Mouse (Mus musculus) urinary bladder, adult 18-20 months (tissue): ENCODE measurements around the gene Luc7l3.

Experiments used
- DNase-seq, 2 experiments: peaks; one replicate each; pipeline ENCODE4 v3.0.0; 2022; ENCODE audit warnings: low spot score in 2 of 2, mixed read lengths in 2 of 2

Luc7l3 gene

DNA sequence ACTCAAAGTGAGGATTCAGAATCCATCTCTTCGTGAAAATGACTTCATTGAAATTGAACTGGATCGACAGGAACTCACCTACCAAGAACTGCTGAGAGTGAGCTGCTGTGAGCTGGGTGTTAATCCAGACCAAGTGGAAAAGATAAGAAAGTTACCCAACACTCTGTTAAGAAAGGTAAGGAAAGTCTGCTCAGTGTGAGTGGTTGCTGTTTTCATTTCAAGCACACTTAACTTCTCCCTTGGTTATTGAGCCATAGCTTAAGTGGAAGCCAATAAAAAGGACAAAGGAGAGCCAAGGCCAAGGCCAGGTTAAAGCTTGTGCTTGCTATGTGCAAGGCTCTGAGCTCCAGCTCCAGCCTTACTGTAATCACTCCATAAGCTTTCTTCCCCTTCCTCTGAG is 16.6 kb upstream of the Luc7l3 start:
- DNase-seq: no peak

DNA sequence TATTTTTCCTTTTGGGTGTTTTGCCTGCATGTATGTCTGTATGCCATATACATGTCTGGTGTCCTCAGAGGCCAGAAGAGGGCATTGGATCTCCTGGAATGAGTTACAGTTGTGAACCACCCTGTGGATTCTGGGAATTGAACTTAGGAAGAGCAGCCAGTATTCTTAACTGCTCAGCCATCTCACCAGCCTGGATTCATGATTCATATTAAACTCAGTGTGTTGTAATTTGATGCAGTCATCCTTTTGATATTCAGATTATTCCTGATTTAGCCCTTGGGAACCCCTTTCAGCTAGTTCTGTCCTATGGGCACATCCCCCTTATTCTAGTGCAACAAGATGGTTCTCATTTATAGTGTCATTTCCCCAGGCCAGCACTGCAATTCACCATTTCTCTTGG is 14.8 kb upstream of the Luc7l3 start:
- DNase-seq: no peak

DNA sequence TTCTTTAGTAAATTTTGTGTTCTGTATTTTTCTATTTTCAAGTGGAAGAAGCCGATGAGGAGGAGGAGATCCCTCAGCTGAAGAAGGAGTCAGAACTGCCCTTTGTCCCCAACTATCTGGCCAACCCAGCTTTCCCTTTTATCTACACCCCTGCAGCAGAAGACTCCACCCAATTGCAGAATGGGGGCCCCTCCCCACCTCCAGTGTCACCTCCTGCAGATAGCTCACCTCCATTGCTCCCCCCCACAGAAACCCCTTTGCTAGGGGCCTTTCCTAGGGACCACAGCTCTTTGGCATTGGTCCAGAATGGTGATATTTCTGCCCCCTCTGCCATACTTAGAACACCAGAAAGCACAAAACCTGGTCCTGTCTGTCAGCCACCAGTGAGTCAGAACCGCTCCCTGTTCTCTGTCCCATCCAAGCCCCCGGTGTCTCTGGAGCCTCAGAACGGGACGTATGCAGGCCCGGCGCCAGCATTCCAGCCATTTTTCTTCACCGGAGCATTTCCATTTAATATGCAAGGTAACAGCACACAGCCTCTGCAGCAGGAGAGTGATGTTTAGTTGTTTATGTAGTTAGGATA is 12.7 kb upstream of the Luc7l3 start:
- no peak for DNase-seq

DNA sequence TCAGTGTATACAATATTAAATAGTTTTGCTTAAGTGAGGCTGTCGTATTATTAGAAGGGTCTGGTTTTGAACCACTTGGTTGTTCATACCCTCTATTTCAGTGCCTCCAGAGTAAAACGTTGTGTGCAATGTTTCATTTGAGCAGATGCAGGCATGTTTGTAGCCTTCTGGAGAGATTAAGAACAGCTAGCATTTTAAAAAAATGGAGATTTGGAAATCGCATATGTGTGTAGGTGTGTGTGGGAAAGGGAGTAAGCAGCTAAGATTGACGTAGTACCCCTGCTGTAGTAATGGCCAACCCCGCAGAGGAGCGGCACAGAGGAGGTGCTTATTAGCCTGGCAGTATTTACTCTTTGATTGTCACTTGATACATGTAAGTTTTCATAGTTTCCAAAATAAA is 10.9 kb upstream of the Luc7l3 start:
- no peak for DNase-seq

DNA sequence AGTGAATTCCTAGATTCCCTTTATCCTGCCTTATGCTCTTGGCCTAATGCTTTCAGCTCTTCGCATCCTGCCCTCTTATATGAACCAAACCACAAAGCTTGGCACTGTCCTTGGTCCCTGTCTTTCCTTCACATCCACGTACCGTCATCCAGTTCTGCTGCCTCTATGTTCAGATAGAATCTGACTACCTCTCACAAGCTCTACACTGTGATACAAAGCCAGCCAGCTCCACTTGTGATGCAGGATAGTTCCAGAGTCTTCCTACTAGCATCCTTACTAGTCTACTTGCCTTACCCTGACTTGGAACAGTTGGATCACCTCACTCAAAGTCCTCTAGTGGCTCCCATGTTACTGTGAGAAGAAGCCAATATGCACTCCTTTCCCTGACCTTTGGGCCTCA is 8.4 kb upstream of the Luc7l3 start:
- no peak for DNase-seq

DNA sequence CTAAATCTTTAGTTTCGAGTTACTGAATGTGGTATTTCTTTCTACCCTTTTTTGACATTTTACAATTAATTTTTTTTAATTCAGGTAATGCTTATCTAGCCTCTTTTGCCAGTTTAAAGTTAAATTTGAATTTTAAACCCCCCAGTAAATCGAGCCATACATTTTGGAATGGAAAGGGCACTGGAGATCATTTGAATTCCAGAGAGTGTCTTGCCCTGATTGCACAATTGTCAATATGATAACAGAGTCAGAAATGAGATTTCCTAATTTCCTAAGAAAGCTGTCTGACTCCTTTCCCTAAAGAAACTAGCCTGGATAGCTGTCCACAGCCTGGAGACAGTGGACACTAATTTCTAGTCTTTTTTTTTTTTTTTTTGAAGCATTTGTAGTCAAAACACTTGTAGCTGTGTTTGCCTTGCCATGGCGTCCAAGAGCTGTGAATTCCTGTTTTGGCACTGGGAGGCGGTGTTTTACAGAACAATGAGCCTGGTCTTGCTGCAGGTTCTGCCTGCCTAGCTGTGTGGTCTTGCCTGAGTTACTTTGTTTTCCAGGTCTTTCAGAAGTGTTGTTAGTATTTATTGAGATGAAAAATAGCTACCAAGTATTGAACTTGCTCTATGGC is 7.6 kb upstream of the Luc7l3 start:
- no peak for DNase-seq

DNA sequence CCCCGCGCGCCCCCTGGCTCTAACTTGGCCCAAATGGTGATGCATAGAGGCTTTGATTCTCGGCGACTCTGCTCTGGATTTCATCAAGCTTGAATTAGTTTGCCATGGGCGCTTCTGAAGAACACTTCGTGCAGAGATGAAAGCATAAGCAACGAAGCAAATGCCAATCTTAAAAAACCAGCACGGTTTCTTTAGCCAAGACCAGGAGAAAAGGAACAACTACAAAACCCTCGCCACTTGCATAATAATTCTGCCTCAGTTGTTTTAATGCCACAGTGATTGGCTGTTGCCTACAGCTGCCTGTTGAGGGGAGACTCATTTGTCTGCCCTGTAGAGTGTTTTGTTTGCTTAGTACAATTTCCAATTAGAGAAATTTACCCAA is 6.8 kb upstream of the Luc7l3 start:
- DNase-seq: no peak

DNA sequence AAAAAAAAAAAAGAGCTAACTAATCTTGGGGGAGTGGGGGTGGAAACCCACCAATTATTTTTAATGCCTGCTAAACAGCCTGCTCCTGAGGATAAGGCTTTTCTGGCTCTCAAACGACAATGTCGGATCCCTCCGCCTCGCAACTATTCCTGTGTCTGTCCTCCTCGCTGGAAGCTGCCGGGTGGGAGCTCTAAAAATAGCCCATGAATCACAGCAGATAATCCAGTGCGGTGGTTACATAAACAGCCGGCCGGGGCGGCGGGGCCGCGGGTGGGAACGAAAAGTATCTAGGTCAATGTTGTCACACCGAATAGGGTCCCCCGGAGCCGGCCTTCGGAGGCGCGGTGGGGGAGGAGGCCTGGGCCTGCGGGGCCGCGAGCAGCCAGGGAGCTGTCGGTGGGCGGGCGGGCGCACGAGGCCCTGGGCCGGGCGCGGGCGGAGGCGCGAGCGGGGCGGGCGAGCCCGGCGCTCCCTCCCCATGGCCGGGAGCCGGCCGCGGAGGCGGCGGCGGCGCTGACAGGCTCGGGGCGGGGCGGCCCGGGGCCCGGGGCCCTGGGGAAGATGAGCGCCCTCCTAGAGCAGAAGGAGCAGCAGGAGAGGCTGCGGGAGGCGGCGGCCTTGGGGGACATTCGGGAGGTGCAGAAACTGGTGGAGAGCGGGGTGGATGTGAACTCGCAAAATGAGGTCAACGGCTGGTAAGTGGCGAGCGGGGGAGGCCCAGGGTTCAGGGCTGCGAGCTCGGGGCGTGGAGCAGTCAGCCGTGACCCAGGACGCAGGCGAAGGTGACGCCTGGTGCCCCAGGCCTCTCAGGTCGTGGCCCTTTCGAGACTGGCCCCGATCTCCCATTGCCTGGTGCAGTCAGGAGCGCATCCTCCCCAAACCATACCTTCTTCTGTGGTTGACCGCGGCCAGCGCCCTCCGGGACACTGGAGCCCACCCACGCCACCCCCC is 6.2 kb upstream of the Luc7l3 start, which contains the start of gene Ankrd40:
Ankrd40 (plus strand) TSS at position 309 of the 951 bp plus-strand sequence.
- peak; percentile 86 to 91 for DNase-seq

DNA sequence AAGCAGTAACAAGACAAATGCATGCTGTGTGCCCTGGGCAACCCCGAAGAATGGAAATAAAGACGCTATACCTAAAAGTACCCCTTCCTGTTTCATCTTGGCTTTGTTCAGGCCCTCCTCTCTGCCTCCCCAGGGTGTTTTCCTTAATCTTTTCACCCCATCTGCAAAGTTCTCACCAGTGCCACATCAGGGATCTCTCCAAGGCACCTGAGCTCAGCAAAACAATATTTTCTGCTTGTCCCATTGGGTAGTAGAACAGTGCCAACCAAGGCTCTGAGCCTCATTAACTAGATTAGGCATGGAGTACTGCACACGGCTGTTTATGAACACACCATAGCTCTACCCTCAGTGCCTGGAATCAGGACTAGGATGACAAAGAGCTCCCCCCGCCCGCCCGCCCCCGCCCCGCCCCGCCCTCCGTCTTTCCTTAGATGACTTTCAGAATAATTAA is 5.2 kb upstream of the Luc7l3 start:
- no peak for DNase-seq

DNA sequence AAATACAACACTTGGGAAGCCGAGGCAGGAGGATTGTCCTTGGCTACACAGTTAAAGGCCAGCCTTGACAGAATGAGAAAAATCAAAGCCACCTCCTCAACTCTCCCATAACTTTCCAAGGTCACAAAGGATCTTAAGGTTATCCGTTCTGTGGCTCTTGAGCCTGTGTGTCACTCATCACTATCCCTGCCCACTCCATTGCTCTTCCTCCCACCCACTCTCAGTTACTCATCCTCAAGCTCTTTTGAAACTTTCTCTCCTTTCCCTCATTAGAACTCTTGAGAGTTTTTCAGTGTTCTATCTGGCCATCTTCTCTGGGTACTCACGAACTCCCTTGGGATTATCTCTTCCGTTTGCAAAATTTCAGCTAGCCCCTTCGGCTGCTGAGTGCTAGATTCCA is 2.8 kb upstream of the Luc7l3 start:
- DNase-seq: no peak

DNA sequence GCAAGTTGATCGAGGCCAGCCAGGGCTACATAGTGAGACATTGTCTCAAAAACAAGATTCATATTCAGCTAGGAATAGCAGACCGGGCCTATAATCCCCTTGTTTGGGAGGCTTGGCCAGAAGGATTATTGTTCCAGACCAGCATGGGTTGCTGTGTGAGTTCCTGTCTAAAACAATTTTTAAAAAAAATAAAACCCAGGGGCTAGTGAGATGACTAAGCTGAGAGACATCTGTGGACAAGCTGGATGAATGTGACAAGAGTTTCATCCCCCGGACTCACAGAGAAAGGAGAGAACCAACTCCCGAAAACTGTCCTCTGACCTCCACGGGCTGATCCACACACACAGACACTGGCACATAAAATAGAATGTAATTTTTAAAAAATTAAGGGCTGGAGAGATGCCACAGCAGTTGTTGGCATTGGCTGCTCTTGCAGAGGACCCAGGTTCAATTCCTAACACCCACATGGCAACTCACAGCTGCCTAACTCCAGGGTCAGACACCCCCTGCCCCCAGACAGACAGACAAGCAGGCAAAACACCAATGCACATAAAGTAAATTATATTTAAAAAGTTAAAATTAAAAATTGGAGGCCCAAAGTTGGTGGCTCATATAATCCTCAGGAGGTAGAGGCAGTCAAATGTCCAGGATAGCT is 1.6 kb upstream of the Luc7l3 start:
- DNase-seq: no peak

DNA sequence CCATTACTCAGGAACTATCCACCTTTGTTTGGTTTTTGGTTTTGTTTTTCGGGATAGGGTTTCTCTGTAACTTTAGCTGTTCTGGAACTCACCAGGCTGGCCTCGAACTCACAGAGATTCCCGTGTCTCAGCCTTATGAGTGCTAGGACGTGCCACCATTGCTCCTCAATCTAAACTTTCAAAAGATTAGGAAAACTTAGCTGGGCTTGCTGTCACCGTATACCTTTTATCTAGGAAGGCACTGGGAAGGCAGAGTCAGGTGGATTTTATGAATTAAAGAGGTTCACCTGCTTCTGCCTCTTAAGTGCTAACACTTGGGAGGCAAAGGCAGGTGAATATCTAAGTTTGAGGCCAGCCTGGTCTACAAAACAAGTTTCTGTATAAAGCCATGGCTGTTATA is 848 bp upstream of the Luc7l3 start:
- DNase-seq: no peak

DNA sequence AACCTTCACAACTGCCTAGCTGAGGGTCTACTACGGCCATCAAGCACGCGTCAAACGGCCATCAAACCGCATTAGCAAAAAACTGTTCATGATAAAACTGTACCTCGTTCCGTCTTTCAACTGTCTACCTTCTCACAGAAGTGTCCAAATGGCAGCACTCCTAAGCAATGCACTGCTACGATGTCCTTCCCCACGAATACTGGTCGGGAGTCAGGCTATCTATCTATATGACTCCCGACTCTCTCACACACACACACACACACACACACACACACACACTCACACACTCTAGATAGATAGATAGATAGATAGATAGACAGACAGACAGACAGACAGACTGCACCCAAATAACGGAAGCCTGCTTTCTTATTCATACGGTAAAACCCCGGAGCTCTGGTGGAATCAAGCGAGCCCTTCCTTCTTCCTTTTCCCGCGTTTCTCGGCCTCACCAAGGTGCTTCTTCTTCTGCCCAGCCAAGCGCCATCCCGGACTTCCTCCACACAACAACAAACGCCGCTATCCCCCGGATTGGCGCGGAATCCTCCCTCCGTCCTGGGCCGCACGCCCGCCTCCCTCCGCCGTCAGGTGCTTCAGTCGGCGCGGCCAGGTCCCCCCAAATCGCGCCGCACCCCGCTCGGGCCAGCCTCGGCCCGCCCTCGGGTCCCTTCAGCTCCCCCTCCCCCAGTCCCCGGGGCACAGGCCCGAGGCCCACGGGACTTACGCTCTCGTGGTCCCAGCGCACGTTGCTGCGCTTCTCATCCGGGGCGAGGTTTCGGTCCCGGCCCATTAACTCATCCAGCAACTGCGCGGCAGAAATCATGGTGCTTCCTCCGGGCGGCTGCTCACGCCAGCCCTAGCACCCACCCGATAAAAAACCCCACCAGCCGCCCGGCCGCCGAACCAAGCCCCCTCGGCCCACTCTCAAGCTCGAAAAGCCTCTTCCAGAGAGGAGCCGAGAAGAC is 538 bp downstream of the Luc7l3 start:
- DNase-seq: no peak

DNA sequence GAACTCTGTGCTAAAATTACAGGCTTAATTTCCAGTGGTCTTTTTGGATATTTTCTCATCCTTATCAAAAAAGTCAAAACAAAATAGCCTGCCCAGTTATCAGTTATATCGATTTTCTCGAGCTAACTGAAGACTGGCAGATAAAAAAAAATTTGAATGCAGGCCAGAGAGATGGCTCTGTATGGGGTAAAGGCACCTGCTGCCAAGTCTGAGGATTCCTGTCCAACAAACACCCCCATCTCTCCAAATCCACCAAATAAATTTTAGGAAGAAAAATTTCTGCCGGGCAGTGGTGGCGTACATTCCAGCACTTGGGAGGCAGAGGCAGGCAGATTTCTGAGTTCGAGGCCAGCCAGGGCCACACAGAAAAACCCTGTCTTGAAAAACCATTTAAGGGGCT is 3.7 kb downstream of the Luc7l3 start:
- DNase-seq: no peak

DNA sequence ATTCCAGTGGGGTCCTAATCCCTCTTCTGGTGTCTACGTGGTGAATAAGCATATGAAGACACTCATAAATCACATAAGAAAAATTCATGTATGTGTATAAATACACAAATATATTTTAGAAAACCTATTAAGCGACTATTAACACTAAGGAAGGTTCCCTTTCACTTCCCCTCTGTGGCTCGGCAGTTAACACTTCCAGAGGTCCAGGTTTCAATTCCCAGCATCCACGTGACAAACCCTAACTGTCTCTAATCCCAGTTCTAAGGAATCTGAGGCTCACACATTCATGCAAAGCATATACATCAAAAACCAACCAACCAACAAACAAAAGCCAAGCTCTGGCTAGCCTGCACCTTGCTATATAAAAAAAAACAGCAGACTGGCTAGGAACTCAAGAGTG is 4.3 kb downstream of the Luc7l3 start:
- DNase-seq: no peak

DNA sequence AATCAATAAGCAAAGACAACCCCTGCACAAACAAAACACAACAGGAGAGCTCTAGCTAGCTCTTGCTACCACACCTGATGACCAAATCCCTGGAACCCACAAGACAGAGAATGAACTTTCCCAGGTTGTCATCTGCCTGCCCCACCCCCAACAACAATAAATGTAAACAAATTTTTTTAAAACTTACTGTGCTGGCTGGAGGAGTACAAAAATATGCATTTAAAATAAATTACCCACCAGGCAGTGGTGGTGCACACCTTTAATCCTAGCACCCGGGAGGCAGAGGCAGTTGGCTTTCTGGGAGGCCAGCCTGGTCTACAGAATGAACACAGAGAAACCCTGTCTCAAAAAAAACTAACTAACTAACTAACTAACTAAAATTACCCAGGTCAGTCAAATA is 4.8 kb downstream of the Luc7l3 start:
- DNase-seq: no peak

DNA sequence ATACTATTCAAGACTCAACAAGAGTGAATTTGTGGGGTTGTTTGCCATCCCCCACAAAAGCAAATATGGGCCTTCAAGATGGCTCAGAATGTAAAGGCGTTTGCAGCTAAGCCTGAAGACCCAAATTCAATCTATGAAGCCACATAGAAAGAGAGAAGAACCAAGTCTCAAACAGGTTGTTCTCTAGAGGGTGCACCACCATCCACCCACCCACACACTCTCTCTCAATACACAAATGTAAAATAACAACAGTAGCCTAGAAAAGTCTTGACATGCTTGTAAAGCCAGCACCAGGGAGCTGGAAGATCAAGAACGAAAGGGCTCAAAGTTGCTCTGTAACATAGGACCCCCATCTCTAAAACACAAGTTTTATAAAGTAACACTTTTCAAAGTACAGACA is 5.3 kb downstream of the Luc7l3 start:
- no peak for DNase-seq

DNA sequence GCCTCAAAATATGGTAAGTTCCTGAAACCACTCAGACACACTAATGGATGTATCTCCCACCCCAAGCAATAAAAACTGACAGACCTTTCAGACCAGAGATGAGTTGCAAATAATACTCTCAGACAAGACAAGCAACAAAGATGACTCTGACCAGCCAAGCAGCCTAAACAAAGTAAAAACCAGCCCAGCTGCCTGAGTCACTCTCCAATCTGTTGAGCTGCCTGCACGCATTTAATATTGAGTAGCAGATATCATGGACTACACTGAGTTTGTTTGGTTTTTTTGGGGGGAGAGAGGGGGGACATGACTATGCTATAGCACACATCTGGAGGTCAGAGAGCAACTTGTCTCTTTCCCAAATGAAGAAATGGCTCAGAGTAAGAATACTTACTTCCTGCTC is 6.5 kb downstream of the Luc7l3 start:
- DNase-seq: no peak

DNA sequence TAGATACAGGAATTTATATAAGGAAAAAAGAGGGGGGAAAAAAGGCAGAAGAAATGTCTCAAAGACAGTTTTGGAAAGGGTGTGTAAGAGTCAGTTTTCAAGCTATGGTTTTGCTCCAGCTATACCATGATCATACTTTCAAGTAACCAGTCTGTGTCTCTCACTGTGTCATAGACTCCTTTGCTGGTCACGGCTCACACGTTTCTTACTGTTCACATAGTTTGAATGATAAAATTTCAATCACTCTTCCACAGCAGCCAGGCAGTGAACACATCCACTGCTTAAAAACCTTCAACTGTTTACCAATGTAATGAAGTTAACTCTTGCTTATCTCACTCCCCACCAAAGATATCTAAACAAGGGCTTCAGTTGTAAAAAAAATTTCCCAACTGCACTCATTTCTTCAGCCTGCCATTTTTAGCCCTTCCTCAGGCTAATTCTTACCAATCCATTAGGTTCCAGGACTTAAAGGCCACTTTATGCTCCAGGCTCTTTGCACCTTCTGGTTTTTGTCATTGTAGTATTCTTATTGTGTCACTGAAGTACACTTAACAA is 7.6 kb downstream of the Luc7l3 start:
- DNase-seq: no peak

DNA sequence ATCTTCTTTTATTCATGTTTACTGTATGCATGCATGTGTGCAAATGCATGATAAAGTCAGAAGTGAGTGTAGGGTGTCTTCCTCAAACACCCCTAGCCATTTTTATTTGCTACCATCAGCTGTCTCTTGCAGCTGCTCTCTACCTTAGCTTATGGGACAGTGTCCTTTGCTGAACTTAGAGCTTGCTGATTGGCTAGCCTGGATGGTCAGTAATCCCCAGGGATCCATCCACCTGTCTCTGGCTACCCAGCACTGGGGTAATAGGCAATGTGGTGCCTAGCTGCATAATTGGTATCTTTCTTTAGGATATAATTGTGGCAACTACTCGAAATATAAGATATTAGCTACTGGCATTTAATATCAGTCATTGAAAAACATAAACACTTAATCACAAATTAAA is 9.1 kb downstream of the Luc7l3 start:
- DNase-seq: no peak
